In the genomic region with DNA sequence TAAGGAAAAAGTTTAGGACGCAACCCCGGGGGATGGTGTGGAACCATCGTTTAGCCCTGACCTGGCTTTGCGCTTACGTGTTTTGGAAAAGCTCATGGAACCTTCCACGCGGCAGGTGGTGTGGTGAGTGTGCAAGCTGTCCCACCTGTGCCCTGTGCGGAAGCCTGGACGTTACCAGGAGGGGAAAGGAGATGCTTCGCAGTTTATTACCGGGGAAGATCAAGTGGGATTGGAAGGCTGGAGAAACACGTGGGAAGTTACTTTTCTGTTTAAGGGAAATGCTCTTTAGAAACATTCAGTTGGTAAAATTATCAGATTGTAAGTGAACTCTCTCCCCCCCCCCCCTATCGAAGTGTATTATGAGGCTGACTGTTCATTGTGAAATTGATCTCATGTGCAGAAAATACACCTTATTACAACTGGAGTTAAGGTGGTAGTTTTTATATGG, we compare ENCODE assay signal across 8 mouse cellular contexts. TPM values are rescaled to one million over a fixed set of nuclear protein-coding genes. Genes with fewer than 3 reads are reported as not detected.
A peak's percentile ranks its signal among the peaks of the same experiment; 100 is the strongest.
DNase-seq lines count a peak whose midpoint lies in the region; ATAC-seq and TF ChIP-seq lines count a peak whose summit lies in the region.

No protein-coding gene starts in this region.

- peak overlapping the region; percentile 80 for H3K4me3 ChIP-seq in C2C12 (ENCODE audit: insufficient read depth, poor library complexity, severe bottlenecking)
- H3K4me3 ChIP-seq in cortical plate, adult 2 months (ENCODE audit: insufficient read depth, low read length) = peak overlapping the region; percentile 99
- H3K4me3 ChIP-seq in hindbrain, embryonic 12.5 days = peak overlapping the region; percentile 94
- H3K4me3 ChIP-seq in lung, embryonic 16.5 days (ENCODE audit: low read length) = peak overlapping the region; percentile 79

- peak; percentile 89 for DNase-seq in heart, adult 11 months
- no peak for DNase-seq in heart, postnatal 14 days
- DNase-seq in testis, postnatal 14 days (ENCODE audit: low spot score) = peak; percentile 21
- DNase-seq in gastrocnemius, postnatal 10 days = no peak

- peak overlapping the region; percentile 93 for H3K9ac ChIP-seq in hindbrain, embryonic 12.5 days
- H3K9ac ChIP-seq in lung, embryonic 16.5 days (ENCODE audit: low read length) = peak overlapping the region; percentile 86

- 2% methylated on average over 13 of the region's 13 CpGs for WGBS in hindbrain, embryonic 12.5 days
- 2% methylated on average over 13 of the region's 13 CpGs for WGBS in lung, embryonic 16.5 days

- H3K27me3 ChIP-seq in C2C12 (ENCODE audit: control insufficient read depth, insufficient read depth, insufficient read length) = no peaks in the 10 kb centered on the region
- H3K27me3 ChIP-seq in hindbrain, embryonic 12.5 days = no peaks in the 10 kb centered on the region; the same call in 1 of the 2 replicates
- H3K27me3 ChIP-seq in lung, embryonic 16.5 days (ENCODE audit: control insufficient read depth, insufficient read depth, low read depth, low read length) = no peaks in the 10 kb centered on the region

- H3K79me2 ChIP-seq in C2C12 (ENCODE audit: control insufficient read depth, insufficient read depth) = peaks cover 55% of the 10 kb centered on the region

- peaks cover 4% of the 10 kb centered on the region for H3K36me3 ChIP-seq in C2C12 (ENCODE audit: control insufficient read depth, insufficient read depth)
- no peaks in the 10 kb centered on the region for H3K36me3 ChIP-seq in hindbrain, embryonic 12.5 days
- no peaks in the 10 kb centered on the region for H3K36me3 ChIP-seq in lung, embryonic 16.5 days (ENCODE audit: control insufficient read depth, insufficient read depth, low read length)

- no peak overlapping the region for H3K27ac ChIP-seq in cortical plate, adult 2 months (ENCODE audit: insufficient read depth, low read length)
- H3K27ac ChIP-seq in hindbrain, embryonic 12.5 days = peak overlapping the region; percentile 90; the same call in 1 of the 2 replicates
- no peak overlapping the region for H3K27ac ChIP-seq in lung, embryonic 16.5 days (ENCODE audit: low read length)

- ATAC-seq in hindbrain, embryonic 12.5 days (ENCODE audit: low FRiP score) = no peak
- no peak for ATAC-seq in lung, embryonic 16.5 days (ENCODE audit: low read depth)

- intact Hi-C loops in heart, postnatal 14 days (cut with DNase I) = loop anchor here (5.0 kb wide), 1 partner anchor 57 kb away; a partner anchor contains a TSS

- peaks cover 1% of the 10 kb centered on the region; the same call in 1 of the 2 replicates for H3K4me1 ChIP-seq in cortical plate, adult 2 months (ENCODE audit: control insufficient read depth, insufficient read depth, low read length)
- H3K4me1 ChIP-seq in hindbrain, embryonic 12.5 days = peaks cover 27% of the 10 kb centered on the region
- H3K4me1 ChIP-seq in lung, embryonic 16.5 days (replicated peaks; ENCODE audit: control insufficient read depth, insufficient read depth, low read length) = peaks cover 8% of the 10 kb centered on the region; the same call in 1 of the 2 replicates

- peaks cover 38% of the 10 kb centered on the region for H3K79me3 ChIP-seq in C2C12 (ENCODE audit: low read depth)

- no peak for TF ChIP-seq CTCF in C2C12 (IDR thresholded peaks at IDR 0.05; ENCODE audit: control insufficient read depth, insufficient read depth, insufficient read length)
- TF ChIP-seq CTCF in cortical plate, adult 2 months (IDR thresholded peaks at IDR 0.05; ENCODE audit: extremely low read depth, insufficient read depth, low read length) = no peak

- peak overlapping the region; percentile 92 for H3K4me2 ChIP-seq in hindbrain, embryonic 12.5 days (replicated peaks)
- peak overlapping the region; percentile 96 for H3K4me2 ChIP-seq in lung, embryonic 16.5 days (ENCODE audit: low read depth, low read length)

- no peak for TF ChIP-seq POLR2A in cortical plate, adult 2 months (IDR thresholded peaks at IDR 0.05; ENCODE audit: extremely low read depth, insufficient read depth, low read length)

- H3K9me3 ChIP-seq in hindbrain, embryonic 12.5 days (replicated peaks) = no peaks in the 10 kb centered on the region
- no peaks in the 10 kb centered on the region for H3K9me3 ChIP-seq in lung, embryonic 16.5 days (ENCODE audit: control insufficient read depth, low read length)

- H3ac ChIP-seq in C2C12 (ENCODE audit: control insufficient read depth, insufficient read length, low read depth) = peak overlapping the region; percentile 80

TF ChIP-seq in C2C12, 6 proteins besides CTCF, POLR2A, EP300 and RAD21:
- TF ChIP-seq CEBPB (IDR thresholded peaks at IDR 0.05; ENCODE audit: low read depth) (no peak), MAX (IDR thresholded peaks at IDR 0.05) (no peak), FOSL1 (IDR thresholded peaks at IDR 0.05; ENCODE audit: insufficient read depth, low read length, poor library complexity, severe bottlenecking) (no peak), MYOD1 (IDR thresholded peaks at IDR 0.05; ENCODE audit: control insufficient read depth, insufficient read length, low read depth) (no peak), USF1 (IDR thresholded peaks at IDR 0.05; ENCODE audit: low read depth) (no peak), MYOG (IDR thresholded peaks at IDR 0.05; ENCODE audit: control insufficient read depth, extremely low read depth, insufficient read length) (no peak)

RNA-seq across cellular contexts. Expression of a gene that starts 1.6 kb away (rescaled TPM):
- 10 to 100 TPM; 25.1 to 26.3 TPM for total RNA-seq in heart, postnatal 14 days (2021)
- 6.3 TPM for polyA plus RNA-seq in C2C12 (2012; fragmentation: generic; extraction: Trizol)
- polyA plus RNA-seq in cortical plate, adult 2 months (2012; rRNA removed) = 40.8 and 44.8 TPM in 2 replicates
- polyA plus RNA-seq in hindbrain, embryonic 12.5 days (2016; fragmentation: Nextera tagmentation; extraction: Ambion mirVana) = 53.4 and 54.2 TPM in 2 replicates
- 15.3 and 18.6 TPM in 2 replicates for polyA plus RNA-seq in lung, embryonic 16.5 days (2015; fragmentation: Nextera tagmentation; extraction: Ambion mirVana)
- total RNA-seq in gastrocnemius, postnatal 10 days (2021) = 10 to 100 TPM; 25.8 to 27.2 TPM

RNA-seq across cellular contexts. Expression of a gene that starts 58.4 kb away (rescaled TPM):
- 10 to 100 TPM; 30.8 to 32.9 TPM for total RNA-seq in heart, postnatal 14 days (2021)
- 26.5 TPM for polyA plus RNA-seq in C2C12 (2012; fragmentation: generic; extraction: Trizol)
- 33.1 and 34.8 TPM in 2 replicates for polyA plus RNA-seq in cortical plate, adult 2 months (2012; rRNA removed)
- polyA plus RNA-seq in hindbrain, embryonic 12.5 days (2016; fragmentation: Nextera tagmentation; extraction: Ambion mirVana) = 85.5 and 86.8 TPM in 2 replicates
- 52.6 and 53.4 TPM in 2 replicates for polyA plus RNA-seq in lung, embryonic 16.5 days (2015; fragmentation: Nextera tagmentation; extraction: Ambion mirVana)
- total RNA-seq in gastrocnemius, postnatal 10 days (2021) = 10 to 100 TPM; 20.2 to 21.5 TPM

Comparison
In these comparisons a context has a peak if more than half of its experiments do, and no peak if none do; other contexts are left out.
1. DNase-seq: peak in heart, adult 11 months (single experiment) and testis, postnatal 14 days (single experiment); none in heart, postnatal 14 days (0 of 2) and gastrocnemius, postnatal 10 days (single experiment).
2. Peak in every context shown above with its lines, with median percentiles within 50 percentile points of each other: H3K4me3 ChIP-seq.